Mouse (Mus musculus): ENCODE measurements around the gene Ndufaf7. TPM values are rescaled to one million over a fixed set of nuclear protein-coding genes. Genes with fewer than 3 reads are reported as not detected.

The Ndufaf7 gene
- polyA plus RNA-seq, 1 experiment from 2014 or later, result 51.1 TPM

Other genes with a start within 250 kb of the Ndufaf7 start
- 6.2 and 6.6 TPM in 2 replicates for gene Strn, start 199.9 kb upstream of the Ndufaf7 start, polyA plus RNA-seq (2015; fragmentation: Nextera tagmentation; extraction: Ambion mirVana)
- gene Heatr5b, start 101.8 kb upstream of the Ndufaf7 start, polyA plus RNA-seq (2015; fragmentation: Nextera tagmentation; extraction: Ambion mirVana), result 12.0 and 14.0 TPM in 2 replicates
- 38.3 and 43.6 TPM in 2 replicates for gene Gpatch11, start 101.6 kb upstream of the Ndufaf7 start, polyA plus RNA-seq (2015; fragmentation: Nextera tagmentation; extraction: Ambion mirVana)
- 10.7 and 13.1 TPM in 2 replicates for gene Eif2ak2, start 54.6 kb upstream of the Ndufaf7 start, polyA plus RNA-seq (2015; fragmentation: Nextera tagmentation; extraction: Ambion mirVana)
- gene Sult6b1, start 30.1 kb upstream of the Ndufaf7 start, polyA plus RNA-seq (2015; fragmentation: Nextera tagmentation; extraction: Ambion mirVana), result 0.21 TPM in 2 replicates
- gene Cebpzos, start 20.6 kb upstream of the Ndufaf7 start, polyA plus RNA-seq (2015; fragmentation: Nextera tagmentation; extraction: Ambion mirVana), result 99.8 and 113 TPM in 2 replicates
- gene Cebpz, start 70 bp upstream of the Ndufaf7 start, polyA plus RNA-seq (2015; fragmentation: Nextera tagmentation; extraction: Ambion mirVana), result 47.3 and 48.2 TPM in 2 replicates
- 32.9 and 35.7 TPM in 2 replicates for gene Prkd3, start 83.7 kb downstream of the Ndufaf7 start, polyA plus RNA-seq (2015; fragmentation: Nextera tagmentation; extraction: Ambion mirVana)
- 16.3 and 18.4 TPM in 2 replicates for gene Qpct, start 114.8 kb downstream of the Ndufaf7 start, polyA plus RNA-seq (2015; fragmentation: Nextera tagmentation; extraction: Ambion mirVana)

Measured in stomach, embryonic 16.5 days (tissue).